Mouse (Mus musculus): ENCODE measurements around the gene Tmem208. TPM values are rescaled to one million over a fixed set of nuclear protein-coding genes. Genes with fewer than 3 reads are reported as not detected.

Tmem208 gene
- polyA plus RNA-seq, 1 experiment from 2014 or later, result 159 TPM

- Histone ChIP-seq H3K27me3 (replicated peaks) (no peaks in the 10 kb centered on the region), H3K4me2 (no peak overlapping the region), H3K36me3 (peaks cover 89% of the 10 kb centered on the region), H3K9ac (replicated peaks) (no peak overlapping the region), H3K4me1 (no peaks in the 10 kb centered on the region), H3K27ac (replicated peaks) (no peak overlapping the region), H3K9me3 (replicated peaks) (no peaks in the 10 kb centered on the region), H3K4me3 (replicated peaks) (no peak overlapping the region)
- WGBS, result 94% methylated on average over 8 of the region's 8 CpGs
- ATAC-seq (ENCODE audit: low FRiP score), result no peak
Observed at GRCm38 (mm10) chr8:105312891-105313481, 13.2 kb upstream of the Tmem208 start.

- Histone ChIP-seq H3K27ac (replicated peaks) (no peak overlapping the region), H3K9me3 (replicated peaks) (no peaks in the 10 kb centered on the region), H3K4me2 (no peak overlapping the region), H3K9ac (replicated peaks) (no peak overlapping the region), H3K4me1 (no peaks in the 10 kb centered on the region), H3K27me3 (replicated peaks) (no peaks in the 10 kb centered on the region), H3K4me3 (replicated peaks) (no peak overlapping the region), H3K36me3 (peaks cover 89% of the 10 kb centered on the region)
- 82% methylated on average over 9 of the region's 9 CpGs for WGBS
- no peak for ATAC-seq (ENCODE audit: low FRiP score)
Observed at GRCm38 (mm10) chr8:105313622-105314402, 12.3 kb upstream of the Tmem208 start.

GRCm38 (mm10) chr8:105315073-105315769 is 10.9 kb upstream of the Tmem208 start:
- 94% methylated on average over 18 of the region's 18 CpGs for WGBS
- ATAC-seq (ENCODE audit: low FRiP score), result no peak
- Histone ChIP-seq H3K4me1 (no peaks in the 10 kb centered on the region), H3K27ac (replicated peaks) (no peak overlapping the region), H3K4me2 (no peak overlapping the region), H3K27me3 (replicated peaks) (no peaks in the 10 kb centered on the region), H3K36me3 (peaks cover 88% of the 10 kb centered on the region), H3K9me3 (replicated peaks) (no peaks in the 10 kb centered on the region), H3K9ac (replicated peaks) (no peak overlapping the region), H3K4me3 (replicated peaks) (no peak overlapping the region)

GRCm38 (mm10) chr8:105317941-105318340 is 8.2 kb upstream of the Tmem208 start:
- Histone ChIP-seq H3K27me3 (replicated peaks) (no peaks in the 10 kb centered on the region), H3K4me3 (replicated peaks) (no peak overlapping the region), H3K9ac (replicated peaks) (no peak overlapping the region), H3K9me3 (replicated peaks) (no peaks in the 10 kb centered on the region), H3K4me2 (no peak overlapping the region), H3K27ac (replicated peaks) (0 out of 2 replicates have a peak overlapping the region, but pooled peaks have one; percentile 18), H3K36me3 (peaks cover 72% of the 10 kb centered on the region), H3K4me1 (no peaks in the 10 kb centered on the region)
- ATAC-seq (ENCODE audit: low FRiP score), result no peak
- 77% methylated on average over 4 of the region's 4 CpGs for WGBS

- H3K4me2 ChIP-seq, result no peak overlapping the region
- no peaks in the 10 kb centered on the region for H3K9me3 ChIP-seq (replicated peaks)
- no peaks in the 10 kb centered on the region for H3K4me1 ChIP-seq
- no peak overlapping the region for H3K9ac ChIP-seq (replicated peaks)
- WGBS, result 84% methylated on average over 11 of the region's 11 CpGs
- no peak overlapping the region for H3K27ac ChIP-seq (replicated peaks)
- no peaks in the 10 kb centered on the region for H3K27me3 ChIP-seq (replicated peaks)
- no peak for ATAC-seq (ENCODE audit: low FRiP score)
- H3K4me3 ChIP-seq (replicated peaks), result no peak overlapping the region
- H3K36me3 ChIP-seq, result peaks cover 64% of the 10 kb centered on the region
Observed at GRCm38 (mm10) chr8:105318662-105319190, 7.4 kb upstream of the Tmem208 start.

GRCm38 (mm10) chr8:105323183-105323582 is 3.0 kb upstream of the Tmem208 start:
- no peak for ATAC-seq (ENCODE audit: low FRiP score)
- Histone ChIP-seq H3K36me3 (peaks cover 28% of the 10 kb centered on the region), H3K4me1 (peaks cover 27% of the 10 kb centered on the region), H3K9me3 (replicated peaks) (no peaks in the 10 kb centered on the region), H3K27ac (replicated peaks) (no peak overlapping the region), H3K4me2 (no peak overlapping the region), H3K27me3 (replicated peaks) (no peaks in the 10 kb centered on the region), H3K9ac (replicated peaks) (no peak overlapping the region), H3K4me3 (replicated peaks) (no peak overlapping the region)
- WGBS, result 95% methylated on average over 4 of the region's 4 CpGs

- Histone ChIP-seq H3K36me3 (peaks cover 34% of the 10 kb centered on the region), H3K4me1 (peaks cover 28% of the 10 kb centered on the region), H3K27ac (replicated peaks) (peak overlapping the region; percentile 87), H3K9ac (replicated peaks) (peak overlapping the region; percentile 93), H3K4me3 (replicated peaks) (peak overlapping the region; percentile 76), H3K4me2 (peak overlapping the region; percentile 77), H3K9me3 (replicated peaks) (no peaks in the 10 kb centered on the region), H3K27me3 (replicated peaks) (no peaks in the 10 kb centered on the region)
- WGBS, result under 1% methylated on average over 12 of the region's 12 CpGs
- ATAC-seq (ENCODE audit: low FRiP score), result peak; percentile 54
Observed at GRCm38 (mm10) chr8:105325641-105326093, 487 bp upstream of the Tmem208 start.

- WGBS, result 44% methylated on average over 6 of the region's 6 CpGs
- ATAC-seq (ENCODE audit: low FRiP score), result no peak
- Histone ChIP-seq H3K4me3 (replicated peaks) (peak overlapping the region; percentile 76), H3K27ac (replicated peaks) (peak overlapping the region; percentile 87), H3K4me1 (peaks cover 28% of the 10 kb centered on the region), H3K9ac (replicated peaks) (peak overlapping the region; percentile 70), H3K4me2 (peak overlapping the region; percentile 77), H3K27me3 (replicated peaks) (no peaks in the 10 kb centered on the region), H3K9me3 (replicated peaks) (no peaks in the 10 kb centered on the region), H3K36me3 (peaks cover 47% of the 10 kb centered on the region)
Observed at GRCm38 (mm10) chr8:105326968-105327367, 814 bp downstream of the Tmem208 start.

GRCm38 (mm10) chr8:105330325-105330724 is 4.2 kb downstream of the Tmem208 start:
- H3K27me3 ChIP-seq (replicated peaks), result no peaks in the 10 kb centered on the region
- ATAC-seq (ENCODE audit: low FRiP score), result no peak
- no peaks in the 10 kb centered on the region for H3K9me3 ChIP-seq (replicated peaks)
- peaks cover 52% of the 10 kb centered on the region for H3K36me3 ChIP-seq
- H3K27ac ChIP-seq (replicated peaks), result no peak overlapping the region
- H3K4me2 ChIP-seq, result no peak overlapping the region
- no peak overlapping the region for H3K9ac ChIP-seq (replicated peaks)
- H3K4me3 ChIP-seq (replicated peaks), result no peak overlapping the region
- WGBS, result 95% methylated on average over 12 of the region's 12 CpGs
- peaks cover 18% of the 10 kb centered on the region for H3K4me1 ChIP-seq

GRCm38 (mm10) chr8:105331469-105331868 is 5.3 kb downstream of the Tmem208 start:
- H3K27ac ChIP-seq (replicated peaks), result no peak overlapping the region
- no peak overlapping the region for H3K4me2 ChIP-seq
- peaks cover 52% of the 10 kb centered on the region for H3K36me3 ChIP-seq
- 95% methylated on average over 22 of the region's 22 CpGs for WGBS
- H3K4me1 ChIP-seq, result peaks cover 16% of the 10 kb centered on the region
- no peak overlapping the region for H3K4me3 ChIP-seq (replicated peaks)
- no peaks in the 10 kb centered on the region for H3K9me3 ChIP-seq (replicated peaks)
- H3K9ac ChIP-seq (replicated peaks), result no peak overlapping the region
- ATAC-seq (ENCODE audit: low FRiP score), result no peak
- no peaks in the 10 kb centered on the region for H3K27me3 ChIP-seq (replicated peaks)

GRCm38 (mm10) chr8:105331931-105332330 is 5.8 kb downstream of the Tmem208 start:
- 98% methylated on average over 9 of the region's 9 CpGs for WGBS

More at GRCm38 (mm10) chr8:105331931-105332330, 5.8 kb downstream of the Tmem208 start:
- no peaks in the 10 kb centered on the region for H3K9me3 ChIP-seq (replicated peaks)
- no peaks in the 10 kb centered on the region for H3K27me3 ChIP-seq (replicated peaks)
- no peak overlapping the region for H3K4me3 ChIP-seq (replicated peaks)
- no peak overlapping the region for H3K9ac ChIP-seq (replicated peaks)
- no peak for ATAC-seq (ENCODE audit: low FRiP score)
- H3K27ac ChIP-seq (replicated peaks), result no peak overlapping the region
- H3K4me1 ChIP-seq, result peaks cover 12% of the 10 kb centered on the region
- no peak overlapping the region for H3K4me2 ChIP-seq
- H3K36me3 ChIP-seq, result peaks cover 52% of the 10 kb centered on the region

Data from neural tube, embryonic 15.5 days (tissue).